Mouse (Mus musculus) midbrain, embryonic 13.5 days (tissue): ENCODE measurements around the gene BC055324. TPM values are rescaled to one million over a fixed set of nuclear protein-coding genes. Genes with fewer than 3 reads are reported as not detected.

ENCODE experiments used
- ATAC-seq: fragments of 200-750 bp; cut with Nextera tagmentation; 2 replicates; pipeline ENCODE4 v1.8.0; 2017; ENCODE audit warnings: mild to moderate bottlenecking, moderate TSS enrichment, moderate library complexity
- H3K27ac ChIP-seq: fragments of 300-500 bp; sonication (generic); 2 replicates; pipeline ENCODE4 v1.5.1; 2015; ENCODE audit warnings: inconsistent platforms, mild to moderate bottlenecking, moderate library complexity
- H3K27me3 ChIP-seq: fragments of 300-500 bp; sonication (generic); 2 replicates; pipeline ENCODE4 v1.6.1; 2015; ENCODE audit warnings: mild to moderate bottlenecking, inconsistent platforms
- H3K36me3 ChIP-seq: fragments of 300-500 bp; sonication (generic); 2 replicates; pipeline ENCODE4 v1.6.1; 2015; ENCODE audit warnings: mild to moderate bottlenecking, inconsistent platforms
- H3K4me1 ChIP-seq: fragments of 300-500 bp; sonication (generic); replicated peaks from 2 replicates; pipeline ENCODE4 v1.6.1; 2015; ENCODE audit warnings: inconsistent platforms
- H3K4me2 ChIP-seq: fragments of 300-500 bp; sonication (generic); replicated peaks from 2 replicates; pipeline ENCODE4 v1.6.1; 2015; ENCODE audit warnings: moderate library complexity, mild to moderate bottlenecking, inconsistent platforms
- H3K4me3 ChIP-seq: fragments of 300-500 bp; sonication (generic); replicated peaks from 2 replicates; pipeline ENCODE4 v1.5.1; 2015; ENCODE audit warnings: mild to moderate bottlenecking, inconsistent platforms
- H3K9ac ChIP-seq: fragments of 300-500 bp; sonication (generic); replicated peaks from 2 replicates; pipeline ENCODE4 v1.6.1; 2015; ENCODE audit warnings: mild to moderate bottlenecking, inconsistent platforms
- H3K9me3 ChIP-seq: fragments of 300-500 bp; sonication (generic); 2 replicates; pipeline ENCODE4 v1.6.1; 2016; ENCODE audit warnings: mild to moderate bottlenecking, inconsistent platforms
- WGBS: fragments of 180-500 bp; shearing (Covaris S2); methylation state at CpG from one replicate; pipeline ENCODE4 v1.1.7; 2015; 5-methylcytosine and 5-hydroxymethylcytosine counted together
- polyA plus RNA-seq: library from polyadenylated mRNA; unstranded; fragments of >200 nt; fragmentation: Nextera tagmentation; extraction: Ambion mirVana; gene quantifications from 2 replicates; pipeline ENCODE4 v1.2.1, GENCODE M21; 2015

The BC055324 gene
- polyA plus RNA-seq, 1 experiment from 2014 or later: 11.2 TPM

DNA sequence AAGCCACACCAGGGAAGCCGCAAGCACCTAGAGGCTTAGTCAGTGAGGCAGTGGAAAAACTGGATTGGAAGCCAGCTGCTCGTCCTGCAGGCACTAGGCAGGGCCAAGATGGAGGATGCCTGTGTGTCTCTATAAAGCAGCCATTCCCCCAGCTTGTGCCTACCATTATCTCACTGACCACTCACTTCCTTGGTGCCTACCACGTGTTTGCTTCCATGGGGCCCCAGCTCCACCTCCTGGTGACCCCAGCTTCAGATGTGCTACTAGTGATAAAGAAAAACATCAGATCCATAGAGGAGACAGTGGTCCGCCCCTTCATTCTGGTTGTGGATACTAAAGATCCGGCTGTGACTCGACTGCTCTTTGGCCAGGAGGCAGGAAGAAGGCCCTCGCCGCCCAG, 62.8 kb downstream of the BC055324 start:
- no peak overlapping the region for H3K4me2 ChIP-seq
- no peak overlapping the region for H3K9ac ChIP-seq
- H3K4me1 ChIP-seq: peaks cover 23% of the 10 kb centered on the region
- H3K27me3 ChIP-seq: no peaks in the 10 kb centered on the region
- WGBS: 89% methylated on average over 8 of the region's 8 CpGs
- H3K36me3 ChIP-seq: peaks cover 34% of the 10 kb centered on the region
- H3K9me3 ChIP-seq: no peaks in the 10 kb centered on the region
- no peak for ATAC-seq
- no peak overlapping the region for H3K4me3 ChIP-seq
- no peak overlapping the region for H3K27ac ChIP-seq

DNA sequence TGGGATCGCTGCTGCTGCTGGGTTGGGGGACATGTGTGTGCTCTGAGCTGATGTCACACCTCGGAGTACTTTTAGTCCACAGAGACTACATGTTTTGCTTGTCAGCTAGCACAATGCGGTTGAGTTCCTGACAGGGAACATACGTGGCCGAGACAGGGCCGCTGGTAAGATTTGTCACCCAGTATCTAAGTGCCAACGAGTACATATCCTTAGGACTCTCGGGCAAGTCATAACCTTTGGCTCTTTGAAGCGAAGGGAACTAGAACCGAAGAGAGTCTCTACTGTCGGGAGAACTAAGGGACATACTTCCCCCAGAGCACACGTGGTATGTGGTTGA, 64.2 kb downstream of the BC055324 start:
- H3K4me1 ChIP-seq: peaks cover 23% of the 10 kb centered on the region
- 9% methylated on average over 12 of the region's 12 CpGs for WGBS
- ATAC-seq: no peak; the same call in none of the 2 replicates

DNA sequence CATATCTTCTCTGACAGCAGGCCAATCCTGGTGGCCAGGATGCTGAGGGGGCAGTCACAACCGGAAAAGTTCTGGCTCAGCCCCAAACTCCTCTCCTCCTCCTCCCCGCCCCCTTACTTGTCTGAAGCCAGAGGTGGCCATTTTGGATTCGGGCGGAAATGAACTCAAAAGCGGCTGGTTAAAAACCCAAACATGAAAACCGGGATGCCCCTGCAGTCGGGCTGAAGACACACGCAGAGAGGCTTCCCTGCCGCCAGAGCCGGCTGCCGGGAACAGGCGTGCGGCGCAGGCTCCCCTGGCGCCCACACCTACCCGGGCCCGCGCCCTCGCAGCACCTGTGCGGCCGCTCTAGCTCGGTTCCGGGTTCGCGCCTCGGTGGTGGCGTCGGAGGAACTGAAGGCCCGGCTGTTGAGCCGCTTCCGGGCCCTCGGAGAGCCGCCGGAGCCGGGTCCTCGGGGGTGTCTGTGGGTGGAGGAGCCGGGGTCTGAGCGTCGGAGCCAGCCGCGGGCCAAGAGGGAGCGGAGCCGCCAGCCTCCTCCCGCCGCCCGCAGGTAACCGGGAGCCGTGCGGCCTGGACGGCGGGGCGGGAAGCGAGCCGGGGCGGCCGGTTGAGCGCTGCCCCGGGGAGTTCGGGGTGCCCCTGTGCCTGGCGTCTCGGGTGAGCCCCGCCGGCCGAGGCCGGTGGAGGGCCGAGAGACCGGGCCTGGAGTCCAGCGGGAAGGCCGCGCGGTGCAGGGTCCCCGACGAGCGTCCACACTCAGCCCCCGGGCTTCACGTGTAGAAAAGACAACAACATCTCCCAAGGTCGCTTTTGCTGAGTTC, 64.7 kb downstream of the BC055324 start:
- peak overlapping the region; percentile 89 for H3K4me2 ChIP-seq
- peak overlapping the region; percentile 88 for H3K27ac ChIP-seq
- peak overlapping the region; percentile 95 for H3K4me3 ChIP-seq
- H3K9me3 ChIP-seq: no peaks in the 10 kb centered on the region
- H3K36me3 ChIP-seq: peaks cover 14% of the 10 kb centered on the region
- H3K27me3 ChIP-seq: no peaks in the 10 kb centered on the region
- WGBS: under 1% methylated on average over 77 of the region's 77 CpGs
- ATAC-seq: peak; percentile 96
- H3K4me1 ChIP-seq: peaks cover 23% of the 10 kb centered on the region
- H3K9ac ChIP-seq: peak overlapping the region; percentile 95

More for the DNA sequence above, 64.2 kb downstream of the BC055324 start:
- Histone ChIP-seq H3K27me3 (no peaks in the 10 kb centered on the region), H3K4me3 (peak overlapping the region; percentile 95), H3K9ac (peak overlapping the region; percentile 95), H3K4me2 (peak overlapping the region; percentile 89), H3K36me3 (peaks cover 20% of the 10 kb centered on the region), H3K27ac (no peak overlapping the region), H3K9me3 (no peaks in the 10 kb centered on the region)

DNA sequence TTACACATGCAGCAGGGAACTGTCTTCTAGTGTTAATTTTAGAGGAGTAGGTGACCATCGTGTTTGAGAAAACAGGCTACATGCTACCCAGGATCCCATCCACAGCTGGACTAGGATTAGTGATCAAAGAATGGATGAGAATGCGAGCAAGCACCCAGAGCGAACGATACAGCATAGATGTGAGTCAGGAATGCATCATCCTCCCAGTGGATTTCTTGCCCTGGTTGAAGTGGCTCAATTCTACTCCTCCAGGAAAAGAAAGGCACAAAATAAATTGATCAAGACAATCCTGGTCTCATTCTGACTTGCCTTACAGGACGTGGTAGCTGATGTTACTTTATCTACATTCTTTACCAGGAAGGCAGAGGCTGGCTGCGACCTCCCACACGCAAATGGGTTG, 65.8 kb downstream of the BC055324 start, which contains the start of gene Scyl3:
TSS of gene Scyl3 (plus strand) at position 255 of the 400 bp plus-strand sequence.
- peaks cover 23% of the 10 kb centered on the region for H3K4me1 ChIP-seq
- peak within 1 kb of the TSS; percentile 95 for H3K9ac ChIP-seq
- H3K9me3 ChIP-seq: no peaks in the 10 kb centered on the region
- H3K27ac ChIP-seq: peak within 1 kb of the TSS; percentile 88
- H3K4me2 ChIP-seq: peak within 1 kb of the TSS; percentile 89
- no peaks in the 10 kb centered on the region for H3K27me3 ChIP-seq
- H3K4me3 ChIP-seq: peak within 1 kb of the TSS; percentile 95
- 74% methylated on average over 7 of the region's 7 CpGs for WGBS
- H3K36me3 ChIP-seq: peaks cover 4% of the 10 kb centered on the region
- ATAC-seq: no peak

DNA sequence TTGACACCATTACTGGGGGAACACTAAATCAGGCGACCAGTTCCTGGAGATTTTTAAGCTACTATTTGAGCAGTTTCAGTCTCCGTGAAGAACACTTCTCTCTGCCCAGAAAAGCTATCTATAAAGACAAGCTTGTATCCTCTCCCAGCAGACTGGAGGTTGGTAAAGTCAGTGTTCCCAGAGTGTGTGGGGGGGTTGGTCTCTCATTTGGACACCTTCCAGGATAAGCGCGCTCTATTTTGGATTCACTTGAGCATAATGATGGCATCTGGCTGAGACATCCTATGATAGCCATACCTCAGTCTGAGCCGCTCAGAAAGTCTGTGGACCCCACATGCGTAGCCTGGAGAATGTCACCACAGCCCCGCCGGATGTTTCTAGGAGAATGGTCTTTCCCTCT, 70.5 kb downstream of the BC055324 start:
- WGBS: 89% methylated on average over 8 of the region's 8 CpGs
- H3K4me1 ChIP-seq: peaks cover 5% of the 10 kb centered on the region
- H3K27ac ChIP-seq: no peak overlapping the region
- ATAC-seq: no peak
- H3K9me3 ChIP-seq: no peaks in the 10 kb centered on the region
- H3K36me3 ChIP-seq: no peaks in the 10 kb centered on the region
- H3K9ac ChIP-seq: no peak overlapping the region
- H3K4me2 ChIP-seq: no peak overlapping the region
- no peaks in the 10 kb centered on the region for H3K27me3 ChIP-seq
- H3K4me3 ChIP-seq: no peak overlapping the region

DNA sequence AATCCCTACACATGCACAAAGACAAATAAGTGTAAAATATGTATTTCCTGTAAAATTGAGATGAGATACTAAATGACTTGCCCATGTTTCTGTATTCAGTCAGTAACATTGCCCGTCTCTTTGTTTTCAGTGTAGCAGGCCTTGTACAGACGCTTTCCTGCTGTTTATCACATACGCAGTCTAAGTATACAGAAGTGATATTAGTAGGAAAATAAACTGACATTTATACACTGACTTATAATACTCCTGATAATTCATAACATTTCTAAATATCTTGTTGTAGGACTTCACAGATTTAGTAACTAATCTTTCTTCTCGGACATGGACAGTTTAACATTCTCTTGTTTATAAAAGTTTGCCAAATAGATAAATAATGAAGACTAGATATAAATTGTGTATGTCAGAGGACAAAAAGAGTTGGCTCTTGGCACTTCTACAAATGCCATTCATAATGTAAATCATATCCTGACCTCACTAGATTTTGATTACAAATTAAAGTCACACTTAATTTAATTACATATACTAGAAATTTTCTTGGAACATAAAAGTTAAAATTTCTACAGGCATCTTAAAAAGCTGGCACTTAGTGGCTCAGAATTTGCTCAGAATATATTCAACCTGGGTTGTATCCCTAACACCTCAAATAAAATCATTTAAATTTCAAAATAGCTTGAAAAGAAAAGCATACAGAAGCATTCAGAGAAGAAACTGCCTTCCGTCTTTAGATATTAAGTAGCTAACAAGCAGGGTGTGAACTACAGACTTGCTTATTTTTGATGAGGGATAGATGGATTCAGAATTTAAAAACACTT, 77.0 kb downstream of the BC055324 start:
- Histone ChIP-seq H3K36me3 (peaks cover 21% of the 10 kb centered on the region), H3K27ac (no peak overlapping the region), H3K4me2 (no peak overlapping the region), H3K9me3 (no peaks in the 10 kb centered on the region), H3K27me3 (no peaks in the 10 kb centered on the region), H3K4me3 (no peak overlapping the region), H3K4me1 (no peaks in the 10 kb centered on the region), H3K9ac (no peak overlapping the region)
- no peak for ATAC-seq
- 96% methylated on average over 5 of the region's 5 CpGs for WGBS

DNA sequence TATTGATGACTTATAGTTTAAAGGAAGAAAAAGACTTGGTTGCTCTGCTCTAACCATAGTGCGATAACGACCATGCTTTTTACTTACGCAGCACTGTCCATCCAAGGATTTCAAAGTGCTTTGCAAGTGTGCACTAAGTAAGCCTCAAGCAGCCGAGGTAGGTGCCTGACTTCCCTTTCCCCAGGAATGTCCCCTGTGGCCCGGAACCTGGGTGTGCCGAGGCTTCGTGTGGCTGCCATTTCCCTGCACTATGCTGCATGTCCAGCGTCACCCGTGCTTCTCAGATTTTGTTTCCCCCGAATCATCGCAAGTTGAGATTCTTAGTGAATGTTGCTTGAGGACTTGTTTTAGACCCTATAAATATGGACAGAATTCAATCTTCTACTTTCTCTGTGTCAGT, 82.6 kb downstream of the BC055324 start:
- Histone ChIP-seq H3K9ac (no peak overlapping the region), H3K4me2 (no peak overlapping the region), H3K36me3 (peaks cover 10% of the 10 kb centered on the region), H3K4me3 (no peak overlapping the region), H3K9me3 (no peaks in the 10 kb centered on the region), H3K27ac (no peak overlapping the region), H3K27me3 (no peaks in the 10 kb centered on the region), H3K4me1 (peaks cover 5% of the 10 kb centered on the region; the same call in 1 of the 2 replicates)
- 94% methylated on average over 11 of the region's 11 CpGs for WGBS
- ATAC-seq: no peak

DNA sequence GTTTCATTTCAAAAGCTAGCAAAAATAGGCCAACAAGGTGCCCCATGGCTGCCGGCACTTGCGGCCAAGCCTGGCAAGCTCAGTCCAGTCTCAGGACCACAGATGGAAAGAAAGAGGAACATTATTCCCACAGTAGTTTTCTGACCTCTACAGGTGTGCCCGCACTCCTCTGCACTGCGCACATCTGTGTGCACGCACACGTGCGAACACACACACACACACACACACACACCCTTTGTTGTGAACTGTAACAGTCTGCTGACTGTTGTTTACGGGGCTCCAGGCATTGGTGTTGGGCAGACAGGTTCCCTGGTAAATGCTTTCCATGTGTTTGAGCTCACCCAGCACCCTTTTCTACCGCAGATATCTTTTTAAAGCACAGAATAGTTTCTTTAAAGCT, 83.8 kb downstream of the BC055324 start:
- H3K27ac ChIP-seq: no peak overlapping the region
- 97% methylated on average over 9 of the region's 9 CpGs for WGBS
- H3K9me3 ChIP-seq: no peaks in the 10 kb centered on the region
- ATAC-seq: peak; percentile 54; the same call in 1 of the 2 replicates
- H3K27me3 ChIP-seq: no peaks in the 10 kb centered on the region
- no peak overlapping the region for H3K9ac ChIP-seq
- H3K4me1 ChIP-seq: peaks cover 5% of the 10 kb centered on the region; the same call in 1 of the 2 replicates
- H3K4me3 ChIP-seq: no peak overlapping the region
- H3K36me3 ChIP-seq: peaks cover 7% of the 10 kb centered on the region; the same call in 1 of the 2 replicates
- H3K4me2 ChIP-seq: no peak overlapping the region

DNA sequence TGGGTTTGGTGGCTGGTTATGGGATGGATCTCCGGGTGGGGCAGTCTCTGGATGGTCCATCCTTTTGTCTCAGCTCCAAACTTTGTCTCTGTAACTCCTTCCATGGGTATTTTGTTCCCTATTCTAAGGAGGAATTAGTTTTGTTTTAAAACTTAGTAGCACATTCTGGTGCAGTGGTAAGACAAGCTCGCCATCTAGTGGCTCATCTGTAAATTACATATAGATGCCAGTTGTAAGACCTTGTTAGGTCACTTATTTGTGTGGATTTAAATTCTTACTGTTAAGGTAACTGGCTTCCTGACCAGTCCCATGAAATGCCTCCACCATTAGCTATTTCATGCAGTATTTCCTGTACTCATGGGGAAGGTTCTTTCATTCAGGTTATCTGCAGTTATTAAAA, 84.3 kb downstream of the BC055324 start:
- no peak overlapping the region for H3K4me2 ChIP-seq
- no peak overlapping the region for H3K9ac ChIP-seq
- ATAC-seq: peak; percentile 21
- 8% methylated on average over 2 of the region's 2 CpGs for WGBS
- H3K9me3 ChIP-seq: no peaks in the 10 kb centered on the region
- H3K27ac ChIP-seq: no peak overlapping the region
- H3K27me3 ChIP-seq: no peaks in the 10 kb centered on the region
- peaks cover 12% of the 10 kb centered on the region; the same call in 1 of the 2 replicates for H3K36me3 ChIP-seq
- no peak overlapping the region for H3K4me3 ChIP-seq
- peaks cover 5% of the 10 kb centered on the region; the same call in 1 of the 2 replicates for H3K4me1 ChIP-seq

DNA sequence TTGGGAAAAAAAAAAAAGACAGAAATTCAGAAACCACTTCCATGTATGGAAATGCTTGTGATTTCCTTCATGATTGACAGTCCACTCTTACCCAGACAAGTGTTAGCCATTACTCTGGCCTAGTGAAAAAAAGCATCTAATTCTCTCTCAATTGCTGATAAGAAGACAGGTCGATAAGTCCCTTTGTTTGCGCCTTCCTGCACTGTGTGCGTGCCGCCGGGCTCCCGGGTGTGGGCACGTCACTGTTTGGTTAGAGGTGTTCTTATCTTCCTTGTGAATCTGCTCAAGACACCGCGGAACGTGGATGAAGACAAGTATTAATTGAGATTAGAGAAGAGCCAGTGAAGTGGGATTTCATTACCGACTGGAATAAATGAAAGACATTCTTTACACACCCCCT, 86.2 kb downstream of the BC055324 start:
- Histone ChIP-seq H3K4me2 (no peak overlapping the region), H3K9ac (no peak overlapping the region), H3K4me1 (peaks cover 5% of the 10 kb centered on the region; the same call in 1 of the 2 replicates), H3K27ac (no peak overlapping the region), H3K9me3 (no peaks in the 10 kb centered on the region), H3K27me3 (no peaks in the 10 kb centered on the region), H3K36me3 (peaks cover 7% of the 10 kb centered on the region; the same call in 1 of the 2 replicates), H3K4me3 (no peak overlapping the region)
- ATAC-seq: peak; percentile 81
- 55% methylated on average over 11 of the region's 11 CpGs for WGBS

DNA sequence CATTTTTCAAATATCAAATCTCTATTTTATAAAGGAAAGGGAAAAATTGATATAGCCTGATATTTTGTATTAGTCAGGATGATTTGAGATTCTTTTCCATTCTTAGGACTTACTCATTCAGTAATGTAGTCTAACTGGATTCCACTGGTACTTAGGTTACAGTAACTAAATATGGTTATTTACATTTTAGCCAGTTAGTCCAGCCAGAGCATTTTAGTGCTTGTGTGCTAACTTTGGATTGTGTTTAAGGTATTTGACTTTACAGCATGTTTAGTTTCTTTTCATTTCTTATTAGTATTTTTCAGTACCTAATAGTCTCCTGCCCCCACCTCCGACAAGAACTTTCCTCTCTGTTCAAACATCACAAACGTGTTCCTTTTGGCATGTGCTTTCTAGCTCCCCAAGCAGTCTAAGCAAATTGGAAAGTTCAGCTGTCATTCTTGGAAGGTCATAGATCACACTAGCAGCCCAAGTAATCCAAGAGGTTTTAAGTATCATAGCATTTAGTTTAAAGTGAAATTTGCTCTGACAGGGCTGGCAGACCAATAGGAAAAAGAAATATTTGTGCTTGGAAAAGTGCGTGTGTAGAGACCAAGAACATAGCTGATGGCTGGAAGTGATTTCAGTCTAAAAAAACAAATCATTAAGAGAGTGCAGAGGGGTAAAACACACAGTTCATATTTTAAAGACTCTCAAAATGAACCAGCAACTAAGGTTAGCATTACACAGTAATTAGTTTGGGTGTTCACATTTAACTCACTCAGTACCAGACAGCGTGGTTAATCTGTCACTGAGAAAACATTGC, 87.4 kb downstream of the BC055324 start:
- Histone ChIP-seq H3K4me2 (no peak overlapping the region), H3K27ac (no peak overlapping the region), H3K9me3 (no peaks in the 10 kb centered on the region), H3K9ac (no peak overlapping the region), H3K36me3 (peaks cover 7% of the 10 kb centered on the region; the same call in 1 of the 2 replicates), H3K4me1 (peaks cover 5% of the 10 kb centered on the region; the same call in 1 of the 2 replicates), H3K4me3 (no peak overlapping the region), H3K27me3 (no peaks in the 10 kb centered on the region)
- 81% methylated on average over 4 of the region's 4 CpGs for WGBS
- no peak for ATAC-seq
